Mouse (Mus musculus) layer of hippocampus, adult 9-10 months (tissue): ENCODE data around the gene S1pr2.
"Not testable (repeated sequence)": the region's sequence is repeated elsewhere in the genome, so short reads cannot be mapped to it uniquely, and the experiment has no call there.

ENCODE experiments used
- DNase-seq: peaks from one replicate; pipeline ENCODE4 v3.0.0; 2022; ENCODE audit warnings: low spot score

The S1pr2 gene

DNA sequence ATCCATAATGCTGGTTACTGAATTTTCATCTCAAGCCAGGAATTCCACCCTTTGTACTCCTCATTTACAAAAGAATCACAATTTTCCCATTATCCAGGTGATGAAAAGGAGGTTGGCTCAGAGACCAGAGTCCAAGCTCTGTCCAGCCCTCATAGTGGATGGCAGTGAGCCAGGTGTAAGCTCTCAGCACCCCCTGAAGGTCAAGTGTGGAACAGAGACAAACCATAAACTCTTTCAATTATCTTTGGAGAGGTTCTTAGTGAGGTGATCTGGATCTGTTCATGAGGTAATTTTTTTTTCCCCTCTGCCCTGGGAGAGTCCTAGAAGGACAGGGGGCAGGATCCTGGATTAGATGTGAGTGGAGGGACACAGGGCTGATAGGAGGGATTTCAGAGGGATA lies 24.2 kb upstream of the S1pr2 start:
- DNase-seq = no peak

DNA sequence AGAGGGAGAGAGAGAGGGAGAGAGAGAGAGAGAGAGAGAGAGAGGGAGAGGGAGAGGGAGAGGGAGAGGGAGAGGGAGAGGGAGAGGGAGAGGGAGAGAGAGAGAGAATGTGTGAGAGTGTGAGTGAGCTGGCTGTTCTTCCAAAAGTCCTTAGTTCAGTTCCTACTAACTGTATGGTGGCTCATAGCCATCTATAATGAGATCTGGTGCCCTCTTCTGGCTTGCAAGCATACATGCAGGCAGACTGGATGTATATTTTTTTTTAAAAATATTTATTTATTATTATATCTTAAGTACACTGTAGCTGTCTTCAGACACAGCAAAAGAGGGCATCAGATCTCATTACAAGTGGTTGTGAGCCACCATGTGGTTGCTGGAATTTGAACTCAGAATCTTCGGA lies 21.8 kb upstream of the S1pr2 start:
- not testable (repeated sequence) for DNase-seq

DNA sequence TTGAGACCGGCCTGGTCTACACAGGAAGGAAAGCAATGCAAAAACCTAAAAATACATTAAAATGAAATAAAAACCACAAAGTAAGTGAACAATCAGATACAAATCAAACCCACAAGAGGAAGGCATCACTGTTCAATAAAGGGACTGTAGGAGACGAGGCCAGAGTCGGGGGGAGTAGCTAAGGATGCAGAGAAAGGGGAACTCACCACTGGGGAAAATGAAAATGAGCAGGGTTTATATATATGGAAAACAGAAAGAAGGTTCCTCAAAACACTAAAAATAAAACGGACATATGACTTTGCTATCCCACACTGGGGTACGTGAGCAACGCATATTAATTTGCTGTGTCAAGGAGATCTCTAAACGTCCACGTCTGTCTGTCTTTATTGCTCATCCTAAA lies 20.5 kb upstream of the S1pr2 start:
- no peak for DNase-seq

DNA sequence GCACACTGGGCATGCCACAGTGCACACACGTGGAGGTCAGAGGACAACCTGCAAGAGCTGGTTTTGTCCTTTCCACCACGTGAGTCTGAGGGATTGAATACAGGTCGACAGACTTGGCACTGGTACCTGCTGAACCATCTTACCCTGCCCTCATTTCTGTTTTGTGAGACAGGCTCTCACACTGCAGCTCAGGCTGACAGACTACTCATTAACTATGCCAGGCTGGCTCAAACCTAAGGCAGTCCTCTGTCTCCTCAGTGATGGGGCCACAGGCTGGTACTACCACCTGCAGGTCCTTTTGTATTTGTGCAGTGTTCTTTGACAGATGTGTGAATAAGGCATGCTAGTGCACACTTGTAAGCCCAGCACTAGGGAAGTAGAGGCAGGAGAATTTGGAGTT lies 18.5 kb upstream of the S1pr2 start:
- DNase-seq = no peak

DNA sequence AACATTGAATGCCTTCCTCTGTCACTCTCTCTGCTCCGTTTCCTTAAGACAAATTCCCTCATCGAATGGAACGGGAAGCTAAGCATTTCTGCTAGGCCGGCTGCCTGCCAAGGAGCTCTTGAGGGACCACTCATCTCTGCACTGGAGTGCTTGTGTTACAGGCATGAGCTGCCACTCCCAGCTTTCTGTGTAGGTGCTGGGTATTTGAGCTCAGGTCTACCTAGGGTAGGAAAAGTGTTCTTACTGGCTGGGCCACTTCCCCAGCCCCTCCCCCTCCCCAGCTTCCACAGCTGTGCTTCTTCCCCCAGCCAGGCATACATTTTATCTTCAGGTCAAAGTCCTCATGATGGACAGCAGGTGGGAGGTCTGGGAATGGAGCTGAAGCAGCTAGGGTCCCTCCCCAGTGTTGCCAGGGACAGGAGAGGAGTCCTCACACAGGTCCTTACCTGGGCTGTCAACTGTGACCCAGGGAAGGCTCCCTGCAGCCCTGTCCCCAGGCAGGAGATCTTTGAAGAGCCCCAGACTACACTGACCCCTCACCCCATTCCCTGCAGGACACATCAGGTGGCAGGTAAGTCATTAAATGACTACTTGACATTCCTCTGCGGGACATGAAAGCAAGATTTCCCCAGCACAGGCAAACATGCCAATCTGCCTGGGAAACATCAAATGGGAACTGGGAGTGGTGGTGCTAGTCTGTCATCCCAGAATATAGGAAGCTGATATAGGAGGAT lies 16.8 kb upstream of the S1pr2 start:
- no peak for DNase-seq

DNA sequence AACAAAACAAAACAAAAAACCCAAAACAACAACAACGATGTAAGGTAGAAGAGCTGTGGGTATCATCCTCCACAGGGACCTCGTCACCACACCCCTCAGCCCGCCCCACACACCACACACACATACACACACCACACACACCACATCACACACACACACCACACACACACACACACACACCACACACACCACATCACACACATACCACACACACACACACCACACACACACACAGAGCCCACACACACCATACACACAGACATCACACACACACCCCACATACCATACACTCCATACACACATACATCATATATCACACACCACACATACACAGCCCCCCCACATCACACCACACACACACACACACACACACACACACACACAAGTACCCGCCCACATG lies 15.0 kb upstream of the S1pr2 start:
- DNase-seq = no peak

DNA sequence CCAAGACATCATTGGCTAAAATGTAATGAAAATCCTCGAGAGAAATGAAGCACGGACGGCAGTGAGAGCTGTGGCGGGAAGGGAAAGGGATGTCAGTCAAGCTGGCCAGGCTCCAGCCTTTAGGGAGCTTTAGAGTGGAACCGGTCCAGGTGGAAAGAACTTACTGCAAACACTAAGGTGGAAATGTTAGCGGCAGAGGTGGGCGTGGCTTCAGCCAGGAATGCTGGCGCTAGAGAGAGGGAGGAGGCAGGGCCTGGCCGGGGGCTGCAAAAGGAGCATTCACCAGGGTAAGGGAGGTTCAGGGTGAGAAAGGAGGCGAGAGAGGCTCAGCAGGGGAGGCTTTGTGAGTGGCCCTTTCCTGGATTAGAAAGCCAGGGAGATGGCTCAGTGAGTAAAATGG lies 14.3 kb upstream of the S1pr2 start:
- DNase-seq = no peak

DNA sequence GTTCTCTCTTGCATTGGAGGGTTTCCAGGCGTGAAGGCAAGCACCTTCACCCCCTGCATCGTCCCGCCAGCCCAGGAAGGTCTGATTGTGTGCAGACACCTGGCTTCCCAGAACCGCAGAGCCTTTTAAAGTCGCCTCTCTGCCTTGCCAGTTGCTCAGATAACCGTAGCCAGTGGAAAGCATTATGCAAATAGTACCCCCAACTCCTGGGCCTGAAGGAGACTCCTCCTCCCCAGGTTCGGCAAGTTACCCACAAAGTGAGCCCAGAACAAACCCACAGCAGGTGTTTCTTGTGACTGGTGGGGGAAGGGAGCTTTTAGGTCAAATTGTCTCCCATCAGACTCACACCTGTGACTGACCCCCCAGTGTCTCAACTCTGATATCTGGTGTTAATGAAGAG lies 11.4 kb upstream of the S1pr2 start:
- DNase-seq = no peak

DNA sequence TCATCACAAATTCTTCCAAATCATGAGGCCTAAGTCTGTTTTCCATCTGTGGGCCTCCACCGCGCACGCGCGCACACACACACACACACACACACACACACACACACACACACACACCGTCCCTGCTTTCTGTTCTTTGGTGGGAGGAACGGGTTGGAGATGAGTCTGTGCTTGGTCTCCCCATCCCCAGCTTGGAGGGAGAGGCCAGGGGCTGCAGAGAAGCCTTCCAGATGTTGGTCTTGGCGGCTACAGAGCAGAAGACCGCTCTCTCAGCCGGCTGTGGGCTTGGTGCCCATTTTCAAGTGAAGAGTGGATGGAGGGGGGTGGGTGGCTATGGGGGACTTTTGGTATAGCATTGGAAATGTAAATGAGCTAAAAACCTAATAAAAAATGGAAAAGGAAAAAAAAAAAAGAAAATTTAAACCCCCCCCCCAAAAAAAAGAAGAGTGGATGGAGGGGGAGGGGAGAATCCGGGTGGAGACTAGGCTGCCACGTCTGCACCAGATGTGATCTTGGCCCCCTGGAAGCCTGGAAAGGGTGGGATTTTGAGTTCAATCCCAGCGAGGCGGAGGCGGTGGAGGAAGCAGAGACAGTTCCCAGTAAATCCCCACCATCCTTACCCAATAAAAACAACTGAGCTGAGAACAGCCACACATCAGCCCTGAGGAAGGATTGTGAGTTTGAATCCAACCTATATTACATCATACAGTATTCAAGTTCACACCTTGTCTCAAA lies 10.5 kb upstream of the S1pr2 start:
- no peak for DNase-seq

DNA sequence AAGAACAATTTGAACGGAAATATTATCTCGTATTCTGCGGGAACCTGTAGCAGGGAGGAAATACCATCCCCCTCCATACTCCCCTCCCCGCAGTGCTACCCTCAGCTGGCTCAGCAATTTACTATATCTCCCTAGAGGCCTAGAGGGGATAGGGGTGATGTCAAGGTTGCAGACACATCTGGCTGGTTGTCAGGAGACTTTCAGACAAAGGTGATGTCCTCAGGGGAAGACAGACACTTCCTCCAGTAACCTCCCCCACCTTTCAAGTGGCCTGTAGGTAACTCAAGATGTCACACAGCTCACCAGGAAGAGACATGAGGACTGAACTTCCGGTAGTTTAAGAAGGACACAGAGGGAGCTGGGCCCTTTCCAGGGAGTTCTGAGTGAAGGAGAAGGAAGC lies 6.6 kb upstream of the S1pr2 start:
- no peak for DNase-seq

DNA sequence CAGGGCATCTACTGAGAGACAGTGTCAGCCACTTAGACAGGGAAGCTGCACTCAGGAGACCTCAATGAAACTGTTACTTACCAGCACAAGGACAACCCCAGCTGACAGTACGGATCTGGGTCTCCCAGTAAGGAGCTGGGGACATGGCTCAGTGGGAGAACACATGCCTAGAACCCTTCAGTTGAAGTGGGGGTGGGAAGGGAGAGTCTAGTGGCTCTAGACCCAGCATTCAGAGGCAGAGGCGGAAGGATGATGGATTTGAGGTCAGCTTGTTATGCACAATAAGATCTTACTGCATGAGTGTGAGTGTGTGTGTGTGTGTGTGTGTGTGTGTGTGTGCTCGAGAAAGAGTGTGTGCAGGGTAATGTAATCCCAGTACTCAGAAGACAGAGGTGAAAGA lies 5.6 kb upstream of the S1pr2 start:
- no peak for DNase-seq

DNA sequence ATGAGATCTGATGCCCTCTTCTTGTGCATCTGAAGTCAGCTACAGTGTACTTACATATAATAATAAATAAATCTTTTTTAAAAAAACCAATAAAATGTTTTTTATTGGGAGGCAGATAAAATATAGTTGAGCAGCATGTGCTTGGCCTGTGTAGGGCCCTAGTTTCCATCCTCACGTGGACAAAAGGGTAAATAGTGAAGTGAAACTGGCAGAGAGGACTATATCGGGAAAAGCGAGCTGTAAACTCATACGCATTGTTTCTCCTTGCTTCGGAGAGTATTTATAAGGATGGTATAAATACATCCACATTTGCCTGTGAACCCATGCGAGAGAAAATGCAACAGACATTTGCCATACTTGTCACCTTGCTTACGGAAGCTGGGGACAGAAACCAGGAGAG lies 3.2 kb upstream of the S1pr2 start:
- no peak for DNase-seq

DNA sequence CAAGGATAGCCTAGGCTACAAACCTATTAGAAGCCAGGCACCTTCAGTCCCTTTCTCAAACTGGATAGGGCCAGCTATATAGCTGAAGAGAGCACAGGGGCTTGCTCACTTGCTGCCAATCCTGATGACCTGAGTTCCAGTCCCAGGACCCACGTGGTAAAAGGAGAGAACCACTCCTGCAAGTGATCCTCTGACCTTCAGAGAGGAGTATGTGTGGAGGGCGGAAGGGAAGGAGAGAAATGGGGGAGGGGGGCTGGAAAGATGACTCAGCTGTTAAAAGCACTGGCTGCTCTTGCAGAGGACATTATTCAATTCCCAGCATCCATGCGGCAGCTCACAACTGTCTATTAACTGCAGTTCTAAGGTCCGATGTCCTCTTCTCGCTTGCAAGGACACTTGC lies 2.6 kb upstream of the S1pr2 start:
- no peak for DNase-seq

DNA sequence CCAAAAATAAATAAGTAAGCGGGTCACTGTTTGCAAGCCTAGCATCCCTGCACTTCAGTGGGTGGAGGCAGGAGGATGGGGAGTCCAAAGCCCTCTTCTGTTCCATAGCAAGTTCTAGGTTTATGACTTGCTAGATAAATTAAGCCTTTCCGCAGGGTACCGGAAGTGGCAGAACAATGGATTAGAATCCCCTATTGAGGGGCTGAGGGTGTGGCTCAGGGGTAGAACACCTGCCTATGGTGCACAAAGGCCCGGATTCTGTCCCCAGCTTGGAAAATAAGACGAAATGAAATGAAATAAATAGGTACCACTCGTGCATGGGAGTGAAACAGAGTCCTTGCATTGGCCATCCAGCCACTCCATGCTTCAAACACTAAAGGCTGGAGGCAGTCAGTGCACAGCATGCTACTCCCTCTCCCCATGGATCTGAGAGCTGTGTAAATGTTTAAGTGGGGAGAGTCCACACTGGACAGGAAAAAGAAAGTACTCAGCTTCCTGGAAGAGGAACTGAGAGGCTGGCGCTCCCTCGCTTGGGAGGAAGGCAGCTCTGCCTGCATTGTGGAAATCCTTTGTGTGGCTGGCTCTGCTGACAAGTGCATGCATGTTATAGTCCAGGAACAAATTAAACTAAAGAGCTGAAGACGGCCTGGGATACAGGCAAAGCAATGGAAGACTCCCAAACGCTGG lies 2.0 kb upstream of the S1pr2 start:
- no peak for DNase-seq

DNA sequence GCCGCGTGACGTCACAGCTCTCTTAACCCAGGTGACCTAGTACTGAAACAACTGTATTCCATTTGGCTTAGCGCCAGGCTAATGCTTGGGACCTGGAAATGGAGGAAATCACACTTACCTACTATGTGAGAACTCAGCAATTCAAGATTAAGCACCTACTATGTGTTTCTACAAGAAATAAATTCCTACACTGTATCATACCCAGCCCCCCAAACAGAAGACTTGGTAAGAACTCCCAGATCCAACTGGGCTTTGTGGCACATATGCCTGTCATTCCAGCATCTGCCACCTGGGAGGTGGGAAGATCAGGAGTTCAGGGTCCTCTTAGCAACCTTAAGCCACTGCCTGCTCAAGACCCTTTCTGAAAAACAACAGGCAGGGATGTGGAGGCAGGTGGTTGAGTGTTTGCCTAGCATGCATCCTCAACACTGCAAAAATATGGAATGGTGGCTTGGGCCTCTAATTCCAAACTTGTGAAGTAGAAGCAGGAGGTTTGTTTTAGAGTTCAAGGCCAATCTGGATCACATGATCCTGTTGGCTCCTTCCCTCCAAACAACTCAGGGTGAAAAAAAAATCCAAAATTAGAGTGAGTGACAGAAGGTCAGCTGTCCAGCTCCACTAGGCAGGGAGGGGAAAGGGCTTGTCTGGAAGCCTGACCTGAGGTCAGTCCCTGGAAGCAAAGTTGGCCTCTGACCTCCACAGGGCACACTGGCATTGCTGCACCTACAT lies 544 bp upstream of the S1pr2 start:
- no peak for DNase-seq

DNA sequence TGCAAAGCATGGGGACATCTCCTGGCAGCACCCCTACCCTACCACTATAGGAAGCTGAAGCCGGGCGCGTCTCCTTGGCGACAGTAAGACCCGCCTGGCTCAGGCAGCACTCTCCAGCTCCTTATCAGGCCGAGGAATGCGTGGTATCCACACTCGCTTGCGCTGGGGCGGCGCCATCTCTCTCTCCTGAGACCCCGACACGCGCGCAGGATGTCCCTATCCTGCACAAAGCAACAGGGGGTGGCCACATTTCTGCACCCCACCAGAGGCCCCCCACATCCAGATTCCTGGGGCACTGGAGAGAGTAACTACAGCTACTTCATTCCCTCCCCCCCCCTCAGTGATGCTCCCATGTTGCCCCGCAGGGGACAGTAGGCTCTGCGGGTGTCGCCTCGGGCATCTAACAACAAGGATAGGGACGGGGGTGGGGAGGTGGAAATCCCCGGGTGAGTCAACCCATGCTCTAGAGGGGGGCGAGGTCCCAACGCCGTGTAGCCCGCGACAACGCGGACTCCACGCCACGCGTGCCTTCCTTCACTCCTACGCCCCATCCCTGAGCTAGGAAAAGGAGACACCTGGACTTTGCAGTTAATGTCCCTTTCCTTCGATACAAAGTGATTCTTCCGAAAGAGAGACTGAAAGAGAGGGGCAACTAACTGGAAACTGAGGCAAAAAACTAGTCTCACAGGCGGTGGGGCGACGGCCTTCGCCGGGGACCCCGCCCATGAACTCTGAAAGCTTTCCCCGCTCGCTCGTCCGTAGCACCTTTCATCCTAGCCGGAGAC lies 958 bp downstream of the S1pr2 start:
- no peak for DNase-seq

DNA sequence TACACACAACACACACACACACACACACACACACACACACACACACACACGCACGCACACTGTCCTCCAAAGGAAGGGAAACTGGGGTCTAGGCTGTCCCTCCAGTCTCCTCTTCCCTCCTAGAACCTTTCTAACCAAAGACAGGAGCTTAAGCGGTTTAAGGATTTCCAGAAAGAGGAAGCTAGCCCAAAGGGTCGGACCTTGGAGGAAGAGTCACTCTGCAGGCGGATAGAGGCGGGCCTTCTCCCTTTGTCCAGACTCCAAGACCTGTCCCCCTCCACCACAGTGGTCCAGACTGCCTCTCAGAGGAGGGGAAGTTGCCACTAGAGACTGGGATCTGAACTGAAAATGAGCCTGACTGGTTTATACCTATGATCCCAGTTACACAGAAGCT lies 2.9 kb downstream of the S1pr2 start:
- DNase-seq = no peak

DNA sequence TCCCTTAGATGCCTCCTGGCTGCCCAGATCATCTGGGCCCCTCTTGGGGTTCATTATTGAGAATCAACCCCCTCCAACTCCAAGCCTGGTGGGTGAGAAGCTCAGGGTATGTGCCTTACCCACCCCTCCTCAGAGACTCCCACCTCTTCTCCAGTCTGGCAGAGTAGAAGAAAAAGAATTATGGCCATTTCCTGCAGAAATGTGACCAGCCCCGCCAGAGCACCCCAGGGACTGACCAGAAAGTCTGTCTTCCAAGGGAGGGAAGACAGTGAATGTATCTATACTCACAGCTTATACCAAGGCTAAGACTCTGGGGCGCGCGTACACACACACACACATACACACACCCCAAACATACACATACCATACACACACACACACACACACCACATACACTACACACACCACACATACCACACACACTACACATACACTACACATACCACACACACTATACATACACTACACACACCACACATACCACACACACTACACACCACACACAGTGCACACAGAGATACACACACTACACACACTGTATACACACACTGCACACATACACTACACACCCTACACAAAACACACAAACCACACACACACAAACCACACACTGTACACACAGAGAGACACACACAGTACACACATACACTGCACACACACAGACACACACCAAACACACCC lies 3.4 kb downstream of the S1pr2 start:
- DNase-seq = no peak

DNA sequence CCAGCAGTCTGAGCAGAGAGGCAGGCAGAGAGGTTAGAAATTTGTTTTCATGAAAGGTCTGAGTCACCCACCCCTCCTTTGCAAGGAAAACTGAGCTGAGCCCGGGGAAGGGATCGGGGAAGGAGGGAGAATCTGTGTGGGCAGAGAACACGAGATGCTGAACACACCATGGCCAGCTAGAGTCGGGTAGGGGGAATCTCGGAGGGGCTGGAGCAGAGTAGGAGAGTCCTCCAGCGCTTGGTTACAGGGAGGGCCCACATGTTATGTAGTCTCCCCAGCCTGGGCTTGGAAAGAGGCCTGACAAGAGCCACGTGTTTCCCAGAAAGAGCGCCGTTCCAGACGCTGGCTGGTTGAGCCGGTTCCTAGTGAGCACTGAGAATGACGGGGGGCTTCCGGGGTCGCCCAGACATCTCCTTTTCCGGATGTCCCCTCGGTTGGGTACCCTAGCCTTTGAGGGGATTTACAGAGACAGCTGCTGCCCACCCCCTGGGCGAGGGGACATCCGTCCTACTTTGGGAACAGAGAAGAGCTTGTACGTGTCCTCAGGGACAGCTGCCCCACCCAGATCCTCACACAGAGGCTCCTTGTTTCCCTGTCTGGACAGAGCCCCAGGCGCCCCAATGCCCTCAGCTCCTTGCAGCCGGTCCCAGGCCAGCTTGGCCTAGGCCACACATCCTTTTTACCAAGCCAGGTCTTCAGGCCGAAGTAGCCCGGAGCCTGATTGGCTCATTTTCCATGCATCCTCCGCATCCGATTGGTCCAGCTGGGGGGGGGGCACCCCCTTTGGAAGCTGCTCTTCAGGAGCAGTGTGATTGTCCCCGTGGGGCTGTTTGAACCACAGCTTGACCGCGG lies 4.2 kb downstream of the S1pr2 start:
- DNase-seq = peak; percentile 43

DNA sequence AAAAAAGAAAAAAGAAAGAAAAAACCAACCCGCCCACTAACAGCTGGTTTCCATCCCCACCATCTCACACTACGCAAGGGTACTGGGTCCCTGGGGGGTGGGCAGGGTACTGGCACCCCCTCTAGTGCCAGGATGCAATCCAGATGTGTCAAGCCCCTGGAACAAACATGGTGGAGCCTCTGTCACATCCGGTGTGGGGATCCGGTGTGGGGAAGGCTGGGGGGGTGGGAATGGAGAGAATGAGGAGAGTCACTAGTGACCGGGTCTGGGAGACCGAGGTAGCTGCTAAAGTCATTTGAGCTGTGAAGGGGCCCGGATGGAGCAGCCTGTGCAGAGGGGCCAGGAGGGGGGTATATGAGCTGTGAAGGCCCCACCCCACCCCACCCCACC lies 4.8 kb downstream of the S1pr2 start:
- DNase-seq = no peak
